Mouse (Mus musculus) testis, adult 10 weeks (tissue): ENCODE data around the gene Prm2. TPM values are rescaled to one million over a fixed set of nuclear protein-coding genes. Genes with fewer than 3 reads are reported as not detected.

Experiments
- polyA plus RNA-seq: library from polyadenylated mRNA; stranded (reverse); fragments of 350-450 nt; fragmentation: Illumina TruSeq; extraction: RNeasy Lipid Tissue Mini Kit (QIAGEN cat#74804); gene quantifications from one replicate; pipeline ENCODE4 v1.2.3, GENCODE M21; 2014; ENCODE audit warnings: low read depth, low replicate concordance

The Prm2 gene
- polyA plus RNA-seq, result 58.7 TPM

GRCm38 (mm10) chr16:10796034-10796433 is at the start of gene Prm2:
Gene Prm2, minus strand, starts transcription at chr16:10796134.

DNA sequence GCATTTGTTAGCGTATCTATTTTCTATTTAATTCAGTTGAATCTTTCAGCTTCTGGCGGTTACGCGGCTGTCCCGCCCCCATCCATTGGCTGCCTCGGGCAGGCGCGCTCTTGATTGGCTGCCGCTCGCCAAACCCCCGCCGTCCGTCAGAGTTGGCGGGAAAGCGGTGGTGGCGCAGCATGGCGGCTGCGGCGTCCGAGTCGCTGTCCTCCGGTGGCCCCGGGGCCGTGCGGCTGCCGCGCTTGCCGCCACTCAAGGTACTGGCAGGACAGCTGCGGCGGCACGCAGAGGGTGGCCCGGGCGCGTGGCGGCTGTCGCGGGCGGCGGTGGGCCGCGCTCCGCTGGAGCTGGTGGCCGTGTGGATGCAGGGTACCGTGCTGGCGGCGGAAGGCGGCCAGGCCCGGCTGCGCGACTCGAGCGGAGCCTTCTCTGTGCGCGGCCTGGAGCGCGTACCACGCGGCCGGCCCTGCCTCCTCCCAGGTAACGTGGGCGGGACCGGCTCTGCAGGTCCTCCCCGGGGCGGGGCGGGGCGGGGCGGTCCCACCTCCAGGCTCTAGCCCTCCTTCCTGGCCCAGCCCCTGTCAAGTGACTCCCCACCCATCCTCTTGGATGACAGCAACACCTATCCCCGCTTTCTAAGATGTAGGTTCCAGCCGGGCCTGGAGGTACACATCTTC is 39.1 kb upstream of the Prm2 start, which contains the start of gene Rmi2:
Gene Rmi2 (plus strand): TSS at position 149 of the 677 bp plus-strand sequence.

GRCm38 (mm10) chr16:10812865-10813371 is 17.0 kb upstream of the Prm2 start, which contains the start of gene Gm11172:
Gene Gm11172, plus strand, starts transcription at chr16:10812915.

DNA sequence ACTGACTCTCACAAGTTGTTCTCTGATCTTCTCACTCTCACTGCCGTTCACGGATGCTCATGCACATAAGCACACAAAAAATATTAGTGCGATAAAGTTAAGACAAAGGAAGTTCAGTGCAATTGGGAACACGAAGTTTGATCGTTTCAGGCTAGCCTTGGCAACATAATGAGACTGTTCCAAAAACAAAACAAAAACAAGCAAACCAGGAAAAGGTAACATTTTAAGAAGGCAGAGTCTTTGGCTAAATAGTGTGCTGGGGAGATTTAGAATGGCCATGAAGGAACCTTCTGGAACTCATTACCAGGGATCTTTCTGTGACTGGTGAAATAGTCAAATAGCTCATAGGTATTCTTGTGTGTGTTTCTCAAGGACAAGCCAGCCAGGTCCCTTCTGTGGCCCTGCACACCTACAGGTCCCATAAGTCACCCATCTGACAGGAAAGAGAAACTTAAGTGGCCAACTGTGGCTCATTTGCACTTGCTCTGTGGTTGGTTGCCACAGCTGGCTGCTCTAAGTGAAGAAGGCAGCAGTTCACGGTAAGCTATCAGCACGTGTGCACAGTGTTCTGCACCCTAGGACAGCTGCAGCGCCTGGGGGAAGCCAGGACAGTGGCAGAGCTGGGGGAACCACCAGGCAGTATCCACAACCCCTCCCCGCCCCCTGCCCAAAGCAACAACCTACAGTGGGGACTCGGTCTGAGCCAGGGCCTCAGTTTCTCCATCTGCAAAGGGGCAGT is 10.0 kb upstream of the Prm2 start, which contains the start of gene Prm1:
Gene Prm1 (minus strand): TSS at position 51 of the 739 bp plus-strand sequence.

GRCm38 (mm10) chr16:10790702-10791101 is 5.2 kb downstream of the Prm2 start, which contains the start of gene Prm3:
Gene Prm3, minus strand, starts transcription at chr16:10790914.

GRCm38 (mm10) chr16:10788271-10788670 is 7.7 kb downstream of the Prm2 start, which contains the start of gene Tnp2:
Gene Tnp2, minus strand, starts transcription at chr16:10788660.

GRCm38 (mm10) chr16:10785371-10786231 is 10.3 kb downstream of the Prm2 start, which contains the start of gene Socs1:
Gene Socs1, minus strand, starts transcription at chr16:10785536.

Other genes with a start within 250 kb of the Prm2 start
- 0.18 TPM for gene Socs1, start 10.6 kb downstream of the Prm2 start, polyA plus RNA-seq
- gene Tnp2, start 7.5 kb downstream of the Prm2 start, polyA plus RNA-seq, result 597 TPM
- gene Prm3, start 5.2 kb downstream of the Prm2 start, polyA plus RNA-seq, result 16.8 TPM
- gene Prm1, start 9.7 kb upstream of the Prm2 start, polyA plus RNA-seq, result 4,022 TPM
- gene Gm11172, start 16.8 kb upstream of the Prm2 start, polyA plus RNA-seq, result not detected
- 0.62 TPM for gene Rmi2, start 38.9 kb upstream of the Prm2 start, polyA plus RNA-seq